Mouse (Mus musculus) B cell, adult 2 months (primary cell): ENCODE results near the gene Hdhd3.

ENCODE experiments used
- DNase-seq, 2 experiments: peaks; one replicate each; pipeline ENCODE4 v3.0.0; 2022

The Hdhd3 gene

DNA sequence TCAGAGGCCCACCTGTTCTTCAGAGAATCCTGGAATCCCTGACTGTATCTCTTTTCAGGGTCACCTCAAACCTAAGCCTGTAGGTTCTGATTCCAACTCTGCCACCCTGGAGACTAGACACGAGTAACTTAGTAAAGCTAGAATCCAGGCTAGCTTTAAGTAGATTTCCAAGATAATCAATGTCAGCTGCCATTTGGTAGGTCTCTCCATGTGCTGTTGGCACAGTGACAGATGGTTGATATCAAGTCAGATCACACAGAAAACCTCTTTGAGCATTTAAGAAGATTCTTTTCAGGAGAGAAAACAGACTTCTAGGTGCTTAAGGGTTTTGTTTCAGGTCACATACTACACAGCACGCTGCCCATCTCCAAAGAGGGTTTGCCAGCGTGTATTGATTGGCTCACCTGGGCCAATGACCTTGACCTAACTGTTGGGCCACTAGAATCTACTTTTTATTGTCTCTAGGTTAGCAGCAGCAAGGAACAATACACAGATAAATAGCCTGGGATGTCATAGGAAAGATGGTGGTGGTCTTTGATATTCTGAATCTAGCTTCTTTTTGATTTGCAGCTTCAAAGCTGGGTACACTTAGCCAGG, at the start of gene Hdhd3:
TSS of gene Hdhd3 (minus strand) at position 94 of the 597 bp plus-strand sequence.
- DNase-seq: no peak

DNA sequence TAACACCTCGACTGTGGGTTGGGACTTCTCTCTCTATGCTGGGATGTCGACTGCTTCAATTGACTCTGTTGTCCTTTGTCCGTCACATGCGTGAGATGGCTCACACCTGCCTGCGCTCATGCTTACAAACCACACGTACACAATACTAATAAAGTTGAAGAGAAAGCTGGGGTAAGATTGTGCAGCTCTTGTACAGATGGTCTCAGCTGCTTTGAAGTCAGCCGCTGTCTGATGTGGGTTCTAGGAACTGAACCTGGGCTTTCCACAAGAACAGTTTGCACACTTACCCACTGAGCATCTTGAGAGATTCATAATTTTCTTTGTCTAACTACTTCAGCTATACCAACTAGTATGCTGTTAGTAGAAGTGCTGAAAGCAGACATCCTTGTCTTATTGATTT, 48.7 kb upstream of the Hdhd3 start:
- no peak for DNase-seq

DNA sequence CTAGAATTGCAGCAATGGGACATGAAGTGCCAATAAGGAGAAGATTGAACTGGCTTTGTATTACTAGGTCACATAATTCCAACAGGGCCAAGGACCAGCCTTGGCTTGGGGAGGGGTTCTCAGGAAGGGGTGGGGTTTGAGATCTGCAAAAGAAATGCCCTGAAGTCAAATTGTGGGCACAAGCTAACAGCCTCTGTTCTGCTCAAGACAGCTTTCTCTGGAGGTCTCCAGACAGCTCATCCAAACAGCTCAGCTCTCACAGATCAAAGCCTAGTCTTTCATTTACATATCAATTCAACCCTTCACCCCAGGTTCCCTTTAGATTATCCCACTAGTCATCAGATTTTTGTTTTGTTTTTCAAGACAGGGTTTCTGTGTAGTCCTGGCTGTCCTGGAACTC, 41.5 kb upstream of the Hdhd3 start:
- no peak for DNase-seq

DNA sequence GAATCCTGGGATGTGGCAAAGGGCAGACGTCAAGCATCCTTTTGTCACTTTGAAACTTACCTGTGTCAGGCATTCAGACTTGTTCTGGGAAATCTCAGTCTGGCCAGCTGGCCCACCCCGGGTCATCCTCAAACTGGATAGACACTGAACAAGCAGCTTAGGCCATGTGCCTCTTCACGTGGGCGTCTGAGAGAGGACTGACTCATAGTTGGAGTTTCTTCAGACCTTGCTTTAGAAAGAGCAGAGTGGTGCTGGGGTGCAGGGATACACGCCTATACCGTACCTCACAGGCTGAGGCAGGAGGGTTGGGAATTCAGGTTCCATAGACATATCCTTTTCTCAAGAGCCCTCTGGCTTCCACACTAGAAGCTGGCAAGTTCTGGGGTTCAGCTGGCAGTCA, 40.5 kb upstream of the Hdhd3 start:
- DNase-seq: no peak

DNA sequence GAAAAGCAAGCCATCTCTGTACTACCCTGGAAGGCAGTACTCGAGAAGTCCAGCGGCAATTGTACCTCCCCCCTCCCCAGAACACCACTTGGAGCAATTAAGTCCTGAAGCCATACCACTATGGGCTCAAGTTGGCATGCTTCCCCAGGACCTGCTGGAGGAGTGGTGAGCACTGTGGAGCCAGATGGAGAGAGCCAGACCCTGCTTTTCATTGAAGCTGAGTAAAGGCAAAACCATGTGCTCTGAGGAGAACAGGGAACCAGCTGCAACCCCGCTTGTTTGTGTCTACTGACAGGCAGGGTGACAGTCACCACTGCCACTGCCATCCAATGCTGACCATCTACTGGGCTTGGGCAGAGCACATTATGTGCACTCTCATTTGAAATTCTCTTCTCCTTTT, 38.5 kb upstream of the Hdhd3 start:
- no peak for DNase-seq

DNA sequence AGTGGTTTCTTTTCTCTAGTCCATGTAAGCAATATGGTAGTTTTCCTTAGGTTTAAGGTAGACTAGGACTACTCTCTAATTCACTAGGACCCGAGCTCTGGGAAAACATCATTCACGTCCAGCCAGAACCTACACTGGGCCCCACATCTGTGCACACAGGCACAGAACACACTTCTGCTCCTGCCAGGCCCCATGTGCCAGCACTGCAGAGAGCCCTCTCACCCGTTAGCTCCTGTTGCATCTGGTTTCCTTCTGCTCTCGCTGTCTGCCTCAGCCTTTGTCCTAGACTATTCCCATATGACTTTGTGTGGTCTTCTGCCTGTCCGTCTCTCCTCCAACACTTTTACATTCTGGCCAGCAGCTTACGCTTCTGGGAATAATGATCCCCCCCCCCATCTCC, 30.5 kb upstream of the Hdhd3 start:
- DNase-seq: no peak

DNA sequence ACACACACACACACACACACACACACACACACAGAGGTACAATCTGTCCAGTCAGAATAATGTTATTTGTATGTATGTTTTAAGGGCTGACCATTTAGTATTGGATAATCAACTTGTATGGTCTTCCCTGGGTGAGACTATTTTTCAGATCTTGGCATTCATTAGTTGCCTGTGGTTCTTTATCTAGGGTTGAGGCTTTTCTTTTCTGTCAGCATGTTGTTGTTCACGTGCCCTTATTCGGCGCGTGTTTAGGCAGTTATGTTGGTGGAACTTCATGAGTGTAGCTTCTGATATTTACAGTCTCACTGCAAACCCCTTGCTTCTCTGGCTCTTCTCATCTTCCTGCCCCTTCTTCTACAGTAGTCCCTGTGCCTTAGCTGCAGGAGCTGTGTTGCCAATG, 24.4 kb upstream of the Hdhd3 start:
- no peak for DNase-seq

DNA sequence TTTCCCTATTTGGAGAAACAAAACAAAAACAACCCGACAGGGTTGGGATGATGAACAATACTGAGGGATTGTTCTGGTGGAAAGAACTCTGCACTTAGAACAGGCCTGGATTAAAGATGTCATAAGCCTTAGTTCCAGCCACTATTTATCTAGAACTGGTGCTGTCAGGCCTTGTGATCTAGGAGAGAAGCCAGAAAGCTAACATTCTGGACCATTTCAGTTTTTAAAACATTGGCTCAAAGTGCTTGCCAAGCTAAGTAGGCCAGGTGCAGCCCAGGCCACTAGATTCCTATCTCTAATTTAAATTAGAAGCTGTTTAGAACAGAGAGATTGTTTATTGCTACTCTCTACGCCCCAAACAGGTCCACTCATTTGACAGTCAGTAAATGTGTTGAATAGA, 23.0 kb upstream of the Hdhd3 start:
- DNase-seq: no peak

DNA sequence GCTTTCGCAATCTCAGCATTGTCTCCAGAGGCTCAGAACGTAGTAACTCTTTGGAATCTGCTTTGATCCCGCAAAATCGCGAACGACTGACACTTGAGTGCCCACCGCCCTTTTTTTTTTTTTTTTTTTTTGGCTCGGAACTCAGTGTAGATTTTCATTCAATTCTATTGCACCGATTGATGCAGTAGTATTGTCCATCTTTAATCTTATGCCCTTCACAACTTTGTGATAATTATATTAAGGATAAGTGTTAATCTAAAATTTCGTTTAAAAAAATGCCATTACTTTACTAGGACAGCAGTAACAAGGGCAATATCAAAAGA, 22.2 kb upstream of the Hdhd3 start:
- no peak for DNase-seq

DNA sequence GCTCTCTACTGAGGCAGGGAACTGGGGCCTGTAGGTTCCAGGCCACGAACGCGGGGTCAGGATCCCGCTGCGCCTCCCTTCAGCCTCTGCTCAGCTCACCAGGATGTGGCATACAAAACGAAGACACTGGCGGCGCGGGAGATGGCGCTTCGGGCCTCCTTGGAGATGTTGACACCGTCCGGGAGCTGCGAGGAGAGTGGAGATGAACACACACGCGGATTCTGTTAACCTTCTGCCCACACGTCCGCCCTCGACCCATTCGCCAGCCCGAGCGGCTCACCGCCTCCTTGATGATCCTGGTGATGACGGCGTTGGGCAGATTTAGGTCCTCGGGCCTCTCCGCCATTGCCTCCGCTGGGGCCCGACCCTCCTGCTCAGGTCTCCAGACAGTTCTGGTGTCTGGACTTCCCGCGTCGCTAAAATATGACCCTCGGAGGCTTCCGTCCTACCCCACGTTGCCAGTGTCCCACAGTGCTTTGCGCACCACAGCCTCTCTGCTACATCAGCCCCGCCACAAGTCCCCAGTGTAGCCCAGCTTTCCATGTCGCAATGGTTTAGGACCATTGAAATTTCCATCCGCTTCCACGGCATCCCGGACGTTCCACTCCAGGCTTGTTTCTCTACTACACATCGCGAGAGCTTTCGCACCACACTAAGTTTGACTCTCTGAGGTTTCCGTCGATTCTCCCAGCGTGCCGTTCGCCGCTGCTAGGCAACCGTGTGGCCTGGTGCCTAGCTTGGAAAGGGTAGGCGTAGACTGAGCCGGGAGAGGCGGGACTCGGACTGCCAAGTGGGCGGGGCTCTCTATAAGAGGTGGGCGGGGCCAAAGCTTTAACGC, 21.6 kb upstream of the Hdhd3 start, which contains the start of the genes Pole3 and 4933430I17Rik:
TSS of gene Pole3 (minus strand) at position 418 of the 838 bp plus-strand sequence.
TSS of gene 4933430I17Rik (plus strand) at position 719 of the 838 bp plus-strand sequence.
- peak; percentile 94 for DNase-seq

DNA sequence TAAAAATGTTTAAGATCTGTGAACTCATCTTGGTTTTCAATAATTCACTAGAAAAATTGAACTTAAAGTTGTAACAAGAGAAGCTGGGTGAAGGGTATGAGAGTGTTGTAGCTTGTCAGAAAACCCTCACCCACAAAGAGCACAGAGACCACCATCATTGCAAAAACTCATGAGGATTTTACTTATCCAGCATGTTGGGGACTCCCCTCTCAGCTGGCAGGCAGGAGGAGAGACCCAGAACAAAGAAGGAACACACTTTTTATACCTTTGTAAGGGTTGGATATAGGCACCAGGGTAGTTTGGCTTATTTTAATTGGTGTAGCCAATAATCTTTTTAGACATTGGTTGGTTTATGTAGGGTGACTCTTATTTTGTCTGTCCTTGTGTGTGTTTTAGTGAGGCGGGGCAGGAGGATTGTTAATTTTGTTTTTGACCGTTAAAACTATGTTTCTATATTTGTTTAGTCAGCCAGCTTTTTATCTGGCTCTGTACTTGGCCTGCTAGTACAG, 17.7 kb upstream of the Hdhd3 start:
- DNase-seq: no peak

DNA sequence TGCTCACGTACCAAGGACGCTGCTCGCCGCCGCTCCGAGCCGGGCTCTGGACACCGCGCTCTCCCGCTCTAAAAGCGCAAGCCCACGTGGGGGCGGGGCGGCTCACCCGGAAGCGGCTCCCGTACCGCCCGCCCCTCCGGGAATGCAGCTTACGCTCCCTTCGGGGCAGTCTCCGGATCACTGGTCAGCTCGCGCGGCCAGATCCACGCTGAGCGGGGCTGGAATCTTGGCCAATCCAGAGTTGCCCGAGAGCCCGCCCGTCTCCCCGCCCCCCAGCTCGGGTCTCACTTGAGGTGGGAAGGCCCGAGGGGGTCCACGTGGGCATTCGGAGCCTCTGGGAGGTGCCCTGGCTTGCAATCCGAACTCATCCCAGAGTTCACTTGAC, 16.6 kb upstream of the Hdhd3 start, which contains the start of gene Alad:
TSS of gene Alad (minus strand) at position 70 of the 385 bp plus-strand sequence.
- DNase-seq: peak; percentile 65 to 72

DNA sequence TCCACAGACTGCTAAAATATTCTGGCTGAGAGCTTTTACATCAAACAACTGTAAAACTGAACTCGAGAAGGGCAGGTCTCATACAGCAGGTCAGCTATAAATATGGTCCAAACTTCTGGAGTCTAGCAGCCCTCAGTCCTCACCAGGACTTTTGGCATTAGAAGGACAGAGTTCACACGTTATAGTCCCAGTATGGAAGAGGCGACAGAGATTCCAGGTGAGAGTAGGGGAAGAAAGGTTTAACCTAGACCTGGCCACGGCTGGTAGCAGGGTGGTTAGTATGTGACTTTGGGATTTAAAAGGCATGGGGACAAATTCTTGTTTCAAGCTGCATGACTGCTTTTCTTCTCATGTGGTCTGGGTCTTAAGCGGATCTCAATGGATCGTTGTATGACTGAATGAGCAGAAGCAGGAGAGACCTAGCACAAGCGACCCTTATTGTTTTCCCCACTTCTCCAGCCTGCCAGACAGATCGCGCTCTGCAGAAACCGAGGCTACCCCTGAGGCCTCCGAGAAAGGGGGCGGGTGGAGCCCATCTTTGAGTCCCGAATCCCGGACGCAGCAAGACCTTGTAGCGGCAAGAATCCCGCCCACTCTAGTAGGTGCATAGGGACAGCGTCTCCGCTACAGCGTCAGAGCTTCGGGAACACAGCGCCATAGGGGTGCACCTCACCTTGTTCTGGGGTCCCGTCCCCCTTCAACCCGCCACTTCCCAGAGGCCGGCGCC, 16.0 kb upstream of the Hdhd3 start:
- no peak for DNase-seq

DNA sequence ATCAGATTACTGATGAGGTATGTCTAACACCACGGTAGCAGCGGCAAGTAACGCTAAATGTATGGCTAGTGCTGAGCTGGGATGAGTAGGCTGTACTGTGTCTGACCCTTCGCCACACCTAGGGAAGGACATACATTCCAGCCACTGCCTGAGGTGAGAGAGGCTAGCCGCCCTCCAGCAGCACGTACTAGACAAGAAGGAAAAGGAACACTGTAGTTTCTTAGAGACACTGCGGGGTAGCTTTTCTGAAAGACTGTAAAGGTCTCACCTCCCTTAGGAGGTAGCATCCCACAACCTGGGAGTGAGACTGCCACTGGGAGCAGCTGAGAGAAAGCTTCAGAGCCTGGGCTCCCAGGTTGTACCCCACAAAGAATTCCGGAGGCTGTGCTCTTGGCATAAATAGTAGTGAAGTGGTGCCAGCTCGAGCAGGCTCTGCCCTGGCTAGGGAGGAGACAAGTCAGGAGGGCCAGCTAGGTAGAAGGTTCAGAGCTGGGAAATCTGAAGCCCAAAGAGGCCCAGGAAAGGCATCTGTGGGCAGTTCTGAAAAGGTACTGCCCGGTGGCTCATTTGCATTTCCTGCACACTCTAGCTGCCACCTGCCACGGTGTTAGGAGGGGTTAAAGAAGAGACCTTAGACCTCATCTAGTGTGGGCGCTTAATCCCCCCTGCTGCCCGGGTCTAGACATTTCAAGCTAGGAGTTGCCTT, 15.3 kb upstream of the Hdhd3 start:
- peak; percentile 24 to 27 for DNase-seq

DNA sequence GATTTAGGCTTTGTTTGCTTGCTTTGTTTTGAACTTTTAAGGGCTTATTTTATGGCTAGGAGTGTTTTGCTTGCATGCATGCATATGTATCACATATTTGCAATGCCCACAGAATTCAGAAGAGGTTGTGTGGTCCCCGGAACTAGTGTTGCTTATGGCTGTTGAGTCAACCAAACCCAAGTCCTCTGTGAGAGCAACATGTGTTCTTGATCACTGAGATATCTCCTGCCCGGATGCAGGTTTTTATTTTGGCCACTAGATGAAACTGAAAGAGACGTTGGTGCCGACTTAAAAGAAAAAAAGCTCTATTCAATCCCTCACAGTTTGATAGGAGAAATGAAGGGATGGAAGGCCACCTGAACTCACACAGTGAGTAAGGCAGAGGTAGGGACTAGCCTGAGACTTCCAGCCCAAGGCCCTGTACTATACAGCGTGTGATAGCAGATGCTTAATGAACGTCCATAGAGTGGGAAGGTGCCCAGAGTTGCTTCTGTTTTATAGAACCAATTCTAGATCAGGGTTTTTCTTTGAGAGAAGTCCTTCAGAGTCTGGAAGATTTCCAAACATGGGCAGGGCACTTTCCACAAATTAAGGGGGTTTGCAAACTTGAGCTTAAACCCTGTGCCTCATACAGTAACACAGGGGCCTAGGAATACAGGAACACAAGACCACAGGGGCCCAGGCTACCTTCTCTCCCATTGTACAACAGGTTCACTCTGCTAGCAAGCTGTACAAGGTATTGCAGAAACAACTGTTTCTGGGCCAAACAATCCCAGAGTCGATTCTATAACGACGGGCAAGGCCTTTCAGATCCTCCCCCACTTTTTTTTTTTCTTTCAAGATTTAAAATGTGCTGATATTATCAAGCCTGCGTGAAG, 14.5 kb upstream of the Hdhd3 start:
- DNase-seq: peak in 1 of 2 experiments; percentile 6

DNA sequence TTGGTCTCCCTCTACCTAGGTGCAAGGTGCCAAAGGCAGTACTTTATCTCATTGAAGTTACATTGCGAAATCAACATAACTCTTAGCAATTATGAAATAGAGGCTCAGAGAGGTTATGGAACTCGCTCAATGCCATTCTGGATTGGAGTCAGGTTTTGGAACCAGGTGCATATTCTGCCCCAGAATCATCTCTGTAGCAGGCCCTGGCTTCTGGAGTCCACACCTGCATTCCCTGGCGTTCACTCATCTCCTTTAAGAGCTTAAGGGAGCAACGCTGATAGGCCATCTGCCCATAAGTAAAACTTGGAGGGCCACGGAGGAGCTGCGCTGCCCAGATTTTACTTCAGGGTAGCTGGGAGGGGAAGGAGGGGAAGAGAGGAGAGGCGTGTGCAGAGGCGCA, 13.8 kb upstream of the Hdhd3 start:
- DNase-seq: no peak

DNA sequence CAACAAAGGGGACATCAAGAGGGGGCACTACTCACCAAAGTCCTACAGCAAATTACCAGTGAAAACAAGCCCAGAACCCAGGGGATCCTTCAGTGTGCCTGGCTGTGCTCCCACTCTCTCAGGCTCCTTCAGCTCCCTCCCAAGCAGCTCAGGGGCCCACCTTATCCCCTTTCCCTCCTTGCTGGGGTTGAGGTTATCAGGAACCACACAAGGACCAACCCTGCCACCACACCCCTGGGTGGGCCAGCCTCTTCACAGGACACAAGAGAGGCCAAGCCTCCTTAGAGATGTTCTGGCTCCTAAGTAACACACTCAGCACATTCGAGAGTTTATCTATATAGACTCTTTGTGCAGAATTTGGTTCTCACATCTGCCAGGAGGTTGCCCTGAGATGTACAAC, 13.3 kb upstream of the Hdhd3 start:
- no peak for DNase-seq

DNA sequence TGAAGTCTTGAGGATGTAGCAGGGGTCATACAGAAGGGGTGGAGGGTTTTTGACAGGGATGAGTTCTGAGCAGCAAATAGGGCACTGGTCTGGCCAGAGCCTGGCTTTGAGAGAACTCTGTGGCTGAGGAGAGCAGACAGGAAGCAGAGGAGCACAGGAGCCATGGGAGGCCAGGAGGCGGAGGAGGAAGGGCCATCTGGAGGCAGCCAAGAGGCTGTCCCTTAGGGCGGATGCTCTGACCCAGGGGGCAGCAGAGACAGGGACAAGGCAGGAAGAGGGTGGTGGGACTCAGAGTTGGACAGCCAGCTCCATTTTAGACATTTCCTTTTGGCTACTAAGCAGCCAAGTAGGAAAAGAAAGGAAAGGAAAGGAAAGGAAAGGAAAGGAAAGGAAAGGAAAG, 12.8 kb upstream of the Hdhd3 start:
- no peak for DNase-seq

DNA sequence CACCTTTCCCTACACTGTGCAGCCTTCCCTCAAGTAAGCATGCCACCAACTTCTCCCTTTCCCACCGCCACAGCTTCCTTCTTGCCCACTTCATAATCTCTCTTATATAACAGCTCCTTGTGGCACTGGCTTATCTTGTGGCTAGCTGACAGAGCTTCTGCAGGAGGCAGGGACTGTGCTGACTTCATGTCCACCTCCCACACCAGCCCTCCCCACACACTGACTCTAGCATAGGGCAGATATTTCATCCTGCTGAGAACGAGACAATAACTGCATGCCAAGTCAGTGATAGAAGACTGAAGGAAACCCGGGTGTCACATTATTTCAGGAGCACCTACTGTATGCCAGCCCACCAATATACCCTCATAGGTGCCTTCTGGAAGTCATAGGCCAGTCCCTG, 12.2 kb upstream of the Hdhd3 start:
- no peak for DNase-seq

DNA sequence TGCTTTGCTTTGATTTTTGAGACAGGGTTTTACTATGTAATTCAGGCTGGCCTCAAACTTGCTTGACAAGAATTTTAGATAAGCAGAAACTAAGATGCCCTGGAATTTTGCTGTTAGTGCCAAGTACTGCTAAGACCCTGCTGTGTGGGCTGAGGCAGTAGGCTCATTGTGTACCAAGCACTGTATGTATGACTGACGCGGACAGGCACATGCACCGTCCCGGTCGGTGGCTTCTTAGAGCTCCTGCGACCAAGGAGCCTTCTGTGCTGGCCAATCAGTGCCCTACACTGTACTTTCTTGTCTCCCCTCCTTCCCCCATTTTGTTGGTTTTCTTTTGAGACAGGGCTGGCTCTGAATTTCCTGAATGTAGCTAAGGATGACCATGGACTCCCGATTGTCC, 11.7 kb upstream of the Hdhd3 start:
- no peak for DNase-seq

DNA sequence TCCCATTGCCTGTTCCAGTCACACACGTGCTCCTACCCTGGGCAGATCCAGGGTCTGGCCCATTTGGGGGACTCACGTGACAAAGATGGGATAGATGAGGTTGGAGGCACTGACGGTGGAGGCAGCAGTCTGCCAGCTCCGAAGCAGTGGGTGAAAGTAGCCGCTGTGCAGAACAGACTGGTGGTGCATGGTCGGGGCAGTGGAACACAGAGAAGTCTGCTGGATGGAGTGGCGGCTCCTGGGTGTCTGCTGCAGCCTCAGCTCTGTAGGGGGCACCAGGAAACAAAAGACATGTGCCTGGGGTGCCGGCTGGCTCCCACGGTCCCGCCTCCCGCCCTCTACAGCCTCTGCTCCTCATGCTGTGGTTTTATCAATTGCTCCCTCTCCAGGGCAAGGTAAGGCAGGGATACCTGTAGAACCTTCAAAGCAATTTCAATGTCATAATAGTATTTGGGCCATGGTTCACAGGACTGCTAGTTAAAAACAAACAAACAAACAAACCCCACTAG, 10.8 kb upstream of the Hdhd3 start:
- no peak for DNase-seq

DNA sequence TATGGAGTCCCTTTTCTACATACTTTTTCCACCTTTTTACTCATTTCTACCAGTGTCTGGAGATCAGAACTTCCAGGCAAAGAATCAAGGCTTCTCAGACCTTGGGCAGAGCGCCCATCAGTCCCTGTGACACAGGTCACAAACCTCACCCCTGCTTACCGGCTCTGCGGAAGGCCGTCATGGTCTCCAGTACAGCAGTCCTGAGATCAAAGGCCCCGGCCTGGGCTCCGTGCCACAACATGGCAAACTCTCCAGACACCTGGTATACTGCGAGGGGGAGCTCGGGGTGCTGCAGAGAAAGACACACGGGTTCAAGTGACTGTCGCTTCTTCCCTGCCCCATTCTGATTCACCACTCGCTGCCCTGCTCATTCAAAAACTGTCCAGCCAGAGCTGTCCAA, 6.7 kb upstream of the Hdhd3 start:
- DNase-seq: no peak
